Mouse (Mus musculus): ENCODE data around the gene Fam3c.

- TF ChIP-seq POLR2A (IDR thresholded peaks at IDR 0.05; ENCODE audit: borderline replicate concordance, control insufficient read depth, low read depth, low read length), result no peak
- no peak for TF ChIP-seq CTCF (IDR thresholded peaks at IDR 0.05; ENCODE audit: control insufficient read depth, insufficient read depth, low read length)
Measured at GRCm38 (mm10) chr6:22379831-22380230, 23.8 kb upstream of the Fam3c start.
